Mouse (Mus musculus) telencephalon, adult 2 months (tissue): ENCODE measurements around the gene Ttc30a1.
A peak's percentile ranks its signal among the peaks of the same experiment; 100 is the strongest.

Source experiments
- DNase-seq: peaks from one replicate; pipeline ENCODE4 v3.0.0-alpha.2; 2011; ENCODE audit warnings: low read depth, low spot score

Gene Ttc30a1

GRCm38 (mm10) chr2:75981440-75982081, at the start of gene Ttc30a1:
Gene Ttc30a1, minus strand, starts transcription at chr2:75981967.
- peak; percentile 87 for DNase-seq

- DNase-seq, result peak; percentile 77
Measured at GRCm38 (mm10) chr2:76030080-76030479, 48.3 kb upstream of the Ttc30a1 start.

GRCm38 (mm10) chr2:76029081-76029901, 47.5 kb upstream of the Ttc30a1 start:
- DNase-seq, result peak; percentile 26

GRCm38 (mm10) chr2:76016890-76017289, 35.1 kb upstream of the Ttc30a1 start:
- no peak for DNase-seq

GRCm38 (mm10) chr2:76016136-76016535, 34.4 kb upstream of the Ttc30a1 start:
- DNase-seq, result no peak

GRCm38 (mm10) chr2:76015460-76015859, 33.7 kb upstream of the Ttc30a1 start:
- DNase-seq, result no peak

- DNase-seq, result no peak
Measured at GRCm38 (mm10) chr2:76014659-76015058, 32.9 kb upstream of the Ttc30a1 start.

- no peak for DNase-seq
Measured at GRCm38 (mm10) chr2:76006194-76006593, 24.4 kb upstream of the Ttc30a1 start.

GRCm38 (mm10) chr2:76002899-76003298, 21.1 kb upstream of the Ttc30a1 start:
- no peak for DNase-seq

GRCm38 (mm10) chr2:76001392-76001791, 19.6 kb upstream of the Ttc30a1 start:
- DNase-seq, result no peak

GRCm38 (mm10) chr2:75999636-76000035, 17.9 kb upstream of the Ttc30a1 start:
- no peak for DNase-seq

- no peak for DNase-seq
Measured at GRCm38 (mm10) chr2:75998692-75999091, 16.9 kb upstream of the Ttc30a1 start.

GRCm38 (mm10) chr2:75997726-75998125, 16.0 kb upstream of the Ttc30a1 start:
- DNase-seq, result no peak

GRCm38 (mm10) chr2:75994841-75995240, 13.1 kb upstream of the Ttc30a1 start:
- no peak for DNase-seq

GRCm38 (mm10) chr2:75991581-75992205, 9.9 kb upstream of the Ttc30a1 start:
- DNase-seq, result no peak

- DNase-seq, result no peak
Measured at GRCm38 (mm10) chr2:75990885-75991539, 9.2 kb upstream of the Ttc30a1 start.

GRCm38 (mm10) chr2:75989694-75990093, 7.9 kb upstream of the Ttc30a1 start:
- DNase-seq, result no peak

GRCm38 (mm10) chr2:75988779-75989363, 7.1 kb upstream of the Ttc30a1 start:
- no peak for DNase-seq

- no peak for DNase-seq
Measured at GRCm38 (mm10) chr2:75988378-75988777, 6.6 kb upstream of the Ttc30a1 start.

GRCm38 (mm10) chr2:75987739-75988138, 6.0 kb upstream of the Ttc30a1 start:
- DNase-seq, result no peak

- DNase-seq, result no peak
Measured at GRCm38 (mm10) chr2:75985124-75985523, 3.4 kb upstream of the Ttc30a1 start.

GRCm38 (mm10) chr2:75983847-75984246, 2.1 kb upstream of the Ttc30a1 start:
- DNase-seq, result no peak
